Mouse (Mus musculus) mouse embryonic stem cell (cell line): ENCODE measurements around the gene Rnf144b.

ENCODE experiments used
- in situ Hi-C, 2 experiments: fragments of 300-500 bp; cut with MboI; formaldehyde crosslinking; loops; 1 replicate in 1 of 2; 3 replicates in 1 of 2; pipeline ENCODE4 v1.14.3; 2019 to 2020; ENCODE audit warnings: low sequenced_read_pairs in 2 of 2, low pct_unique_long_range_greater_than_20kb in 1 of 2, mixed read lengths in 1 of 2; ENCODE audit not compliant: unreplicated experiment in 1 of 2

Rnf144b gene

GRCm38 (mm10) chr13:47200011-47200670, 77.7 kb downstream of the Rnf144b start:
- in situ Hi-C loops: no loop called here

- in situ Hi-C loops: no loop called here
Observed at GRCm38 (mm10) chr13:47201962-47202624, 79.6 kb downstream of the Rnf144b start.

- in situ Hi-C loops: no loop called here
Observed at GRCm38 (mm10) chr13:47210496-47210895, 88.0 kb downstream of the Rnf144b start.

GRCm38 (mm10) chr13:47210992-47211391, 88.5 kb downstream of the Rnf144b start:
- in situ Hi-C loops: no loop called here

- in situ Hi-C loops: no loop called here
Observed at GRCm38 (mm10) chr13:47211581-47211980, 89.1 kb downstream of the Rnf144b start.

- in situ Hi-C loops: no loop called here
Observed at GRCm38 (mm10) chr13:47213817-47214216, 91.4 kb downstream of the Rnf144b start.

- in situ Hi-C loops: no loop called here
Observed at GRCm38 (mm10) chr13:47214895-47215294, 92.4 kb downstream of the Rnf144b start.

- in situ Hi-C loops: no loop called here
Observed at GRCm38 (mm10) chr13:47215815-47216585, 93.5 kb downstream of the Rnf144b start.

- in situ Hi-C loops: no loop called here
Observed at GRCm38 (mm10) chr13:47217107-47217571, 94.7 kb downstream of the Rnf144b start.

- in situ Hi-C loops: no loop called here
Observed at GRCm38 (mm10) chr13:47218351-47218750, 95.9 kb downstream of the Rnf144b start.

DNA sequence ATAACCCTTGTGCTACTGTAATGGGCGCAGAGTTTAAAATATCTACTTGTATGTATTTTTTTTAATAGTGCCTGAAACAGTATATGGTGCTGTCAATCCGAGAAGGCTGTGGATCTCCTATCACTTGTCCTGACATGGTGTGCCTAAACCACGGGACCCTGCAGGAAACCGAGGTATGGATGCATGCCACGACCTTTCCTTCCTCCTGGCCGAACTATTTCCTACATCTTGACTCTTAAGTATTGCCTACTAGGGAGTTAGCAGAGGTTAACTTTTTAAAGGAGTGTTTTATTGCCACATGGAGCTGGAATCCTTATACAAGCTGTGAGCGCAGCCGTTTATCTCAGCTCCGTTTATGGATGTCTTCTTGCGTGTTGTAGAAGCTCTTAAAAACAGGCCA, 98.0 kb downstream of the Rnf144b start:
- in situ Hi-C loops: no loop called here

DNA sequence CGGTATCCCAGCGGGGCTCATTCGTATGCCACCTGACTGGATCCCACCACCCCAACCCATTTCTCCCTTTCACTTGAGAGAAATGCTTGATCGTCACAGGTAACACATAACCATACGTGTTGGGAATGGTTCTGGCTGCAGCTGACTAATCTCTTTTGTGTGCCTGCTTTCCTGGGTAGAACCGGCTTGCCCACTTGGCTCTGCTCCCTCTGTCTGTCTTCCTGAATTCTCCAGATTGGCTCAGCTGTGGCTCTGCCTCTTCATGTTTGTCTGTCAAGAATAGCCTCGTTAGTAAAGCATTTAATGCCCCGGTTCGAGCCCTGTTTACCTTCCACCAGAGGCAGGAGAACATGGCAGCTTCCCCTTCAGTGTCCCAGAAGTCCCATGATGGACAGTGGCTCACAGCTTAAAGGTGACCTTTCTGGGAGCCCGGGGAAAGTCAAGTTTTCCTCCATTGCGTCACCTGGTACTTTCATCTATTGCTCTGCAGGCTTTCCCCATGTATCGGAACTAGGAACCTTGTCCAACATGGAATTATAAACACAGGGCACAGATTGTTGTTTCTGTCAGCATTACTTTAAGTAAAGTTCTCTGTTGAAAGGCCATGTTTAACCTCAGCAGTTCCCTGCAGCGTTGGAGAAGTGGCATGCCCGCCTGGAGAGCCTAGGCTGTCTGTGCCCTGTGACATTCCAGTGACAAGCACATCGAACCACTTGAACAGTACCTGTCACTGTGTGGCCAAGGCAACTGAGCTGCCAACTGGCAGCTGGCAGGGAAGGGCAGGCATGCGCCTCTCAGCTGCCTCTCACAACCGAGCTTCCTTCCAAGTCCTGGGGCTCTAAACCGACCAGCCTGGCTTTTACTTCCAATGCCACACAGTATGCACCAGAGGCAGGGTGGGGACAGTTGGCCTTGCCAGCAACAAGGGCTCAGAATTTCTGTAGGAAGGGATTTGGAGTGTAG, 101.4 kb downstream of the Rnf144b start:
- in situ Hi-C loops: no loop called here

DNA sequence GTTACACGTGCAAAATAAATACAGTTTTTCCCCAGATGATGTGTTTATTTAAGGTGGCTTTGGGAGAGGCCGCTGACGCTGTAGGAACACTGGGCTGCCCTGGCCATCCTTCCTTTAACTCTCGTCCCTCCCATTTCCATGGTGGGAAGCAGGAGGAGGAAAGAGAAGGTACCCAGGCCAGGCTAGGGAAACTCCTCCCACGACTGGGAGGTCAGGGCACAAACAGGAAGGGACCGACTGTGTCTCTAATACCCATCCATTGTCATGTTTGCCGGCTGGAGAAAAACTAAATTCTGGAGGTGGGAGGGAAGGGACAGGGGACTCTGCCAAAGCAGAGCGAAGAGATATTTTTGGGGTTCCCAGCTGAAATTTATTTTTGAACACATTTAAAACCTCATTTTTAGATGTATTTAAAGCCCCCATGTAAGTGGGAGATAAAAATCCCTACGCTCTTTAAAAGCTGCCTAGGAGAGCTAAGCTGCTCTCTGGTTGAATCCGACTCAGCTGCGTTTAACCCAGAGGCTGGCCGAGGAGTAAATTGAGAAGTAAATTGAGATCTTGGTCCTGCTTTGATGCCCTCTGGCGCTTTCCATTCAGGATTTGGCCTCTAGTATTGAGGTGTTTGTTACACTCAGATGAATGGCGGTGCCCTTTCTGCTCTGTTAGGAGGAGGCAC, 102.3 kb downstream of the Rnf144b start:
- in situ Hi-C loops: no loop called here

GRCm38 (mm10) chr13:47225324-47225697, 102.9 kb downstream of the Rnf144b start:
- in situ Hi-C loops: no loop called here

GRCm38 (mm10) chr13:47225802-47226201, 103.3 kb downstream of the Rnf144b start:
- in situ Hi-C loops: no loop called here

DNA sequence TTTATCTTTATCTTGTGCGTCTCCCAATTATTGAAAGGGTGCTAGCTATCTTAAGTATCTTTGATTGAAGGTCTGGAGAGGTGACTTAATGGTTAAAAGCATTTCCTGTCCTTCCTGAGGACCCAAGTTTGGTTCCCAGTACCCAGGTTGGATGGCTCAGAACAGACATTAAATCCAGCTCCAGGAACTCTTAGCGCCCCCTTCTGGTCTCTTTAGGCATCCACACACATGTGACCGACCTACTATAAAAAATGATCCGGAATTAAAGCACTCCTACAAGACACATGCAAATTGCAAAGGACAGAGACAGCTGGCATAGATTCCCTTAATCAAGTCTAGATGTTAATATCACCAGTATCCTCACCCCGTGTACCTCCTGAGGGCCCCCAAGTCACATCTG, 104.1 kb downstream of the Rnf144b start:
- in situ Hi-C loops: no loop called here

DNA sequence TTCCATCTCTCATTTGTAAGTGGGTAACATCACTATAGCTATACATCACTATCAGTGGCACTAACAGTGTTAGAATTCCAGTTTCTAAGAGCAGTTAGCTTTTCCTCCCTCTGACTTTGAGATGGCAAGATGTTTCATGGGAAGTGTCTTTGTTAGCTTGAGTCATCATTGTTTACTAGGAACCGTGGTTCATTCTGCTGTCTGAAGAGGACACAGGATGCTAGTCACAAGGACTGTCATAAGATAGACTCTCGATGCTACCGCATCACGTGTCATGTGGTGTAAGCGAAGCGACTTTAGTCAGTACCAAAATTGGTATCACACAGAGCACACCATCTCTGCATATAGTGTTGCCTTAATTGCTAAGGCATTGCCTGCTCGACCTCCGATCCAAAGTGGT, 105.7 kb downstream of the Rnf144b start:
- in situ Hi-C loops: no loop called here

- in situ Hi-C loops: no loop called here
Observed at GRCm38 (mm10) chr13:47228626-47229190, 106.3 kb downstream of the Rnf144b start.
